Mouse (Mus musculus): ENCODE measurements at regions not wholly inside any gene's neighbourhood (a gene's known extent, or its start where the extent isn't known, plus 50 kb on each side); places are given as distances from the start of the nearest gene placed in this dataset.

- Histone ChIP-seq H3K27me3 (ENCODE audit: control insufficient read depth, insufficient read depth, insufficient read length) (no peaks in the 10 kb centered on the region), H3ac (ENCODE audit: control insufficient read depth, insufficient read length) (no peak overlapping the region), H3K4me3 (no peak overlapping the region), H3K36me3 (ENCODE audit: control insufficient read depth, insufficient read depth) (no peaks in the 10 kb centered on the region), H3K79me2 (ENCODE audit: control insufficient read depth, insufficient read depth) (no peaks in the 10 kb centered on the region), H3K4me2 (ENCODE audit: low read depth) (no peak overlapping the region)
- no peak for TF ChIP-seq CEBPB (IDR thresholded peaks at IDR 0.05; ENCODE audit: insufficient read depth, poor library complexity, severe bottlenecking)
- no peak for TF ChIP-seq MAX (IDR thresholded peaks at IDR 0.05; ENCODE audit: low read depth)
- TF ChIP-seq REST (IDR thresholded peaks at IDR 0.05; ENCODE audit: insufficient read depth, insufficient read length) = no peak
- TF ChIP-seq MYOG (IDR thresholded peaks at IDR 0.05; ENCODE audit: control insufficient read depth in 1 of 3, insufficient read depth in 1 of 3, insufficient read length in 2 of 3, low read depth in 2 of 3) = no peak
- no peak for TF ChIP-seq TCF3 (IDR thresholded peaks at IDR 0.05; ENCODE audit: insufficient read length, low read depth)
- no peak for TF ChIP-seq SRF (IDR thresholded peaks at IDR 0.05; ENCODE audit: control insufficient read depth, insufficient read length, low read depth)
Measured at GRCm38 (mm10) chr13:60457277-60457676, 144.5 kb upstream of the Dapk1 start.

- H3K79me2 ChIP-seq (ENCODE audit: control insufficient read depth, insufficient read depth) = no peaks in the 10 kb centered on the region
- H3ac ChIP-seq (ENCODE audit: control insufficient read depth, insufficient read length) = no peak overlapping the region
- H3K4me3 ChIP-seq = no peak overlapping the region
- TF ChIP-seq MYOG (IDR thresholded peaks at IDR 0.05; ENCODE audit: control insufficient read depth in 1 of 3, insufficient read depth in 1 of 3, insufficient read length in 2 of 3, low read depth in 2 of 3) (peak in 2 of 3 experiments; percentile 30 to 74), REST (IDR thresholded peaks at IDR 0.05; ENCODE audit: insufficient read depth, insufficient read length) (no peak), MYOD1 (IDR thresholded peaks at IDR 0.05; ENCODE audit: control insufficient read depth in 1 of 3, insufficient read length in 2 of 3, low read depth in 2 of 3) (peak in 2 of 3 experiments; percentile 57 to 69)
- no peak overlapping the region for H3K4me2 ChIP-seq (ENCODE audit: low read depth)
- H3K36me3 ChIP-seq (ENCODE audit: control insufficient read depth, insufficient read depth) = no peaks in the 10 kb centered on the region
- H3K27me3 ChIP-seq (ENCODE audit: control insufficient read depth, insufficient read depth, insufficient read length) = no peaks in the 10 kb centered on the region
Measured at GRCm38 (mm10) chr13:60459002-60459401, 142.7 kb upstream of the Dapk1 start.

- H3ac ChIP-seq (ENCODE audit: control insufficient read depth, insufficient read length) = no peak overlapping the region
- no peak for TF ChIP-seq E2F4 (IDR thresholded peaks at IDR 0.05; ENCODE audit: insufficient read depth)
- TF ChIP-seq TCF3 (IDR thresholded peaks at IDR 0.05; ENCODE audit: insufficient read length, low read depth) = no peak
- H3K4me3 ChIP-seq = no peak overlapping the region
- H3K4me2 ChIP-seq (ENCODE audit: low read depth) = peak overlapping the region; percentile 67
- H3K79me2 ChIP-seq (ENCODE audit: control insufficient read depth, insufficient read depth) = no peaks in the 10 kb centered on the region
- H3K36me3 ChIP-seq (ENCODE audit: control insufficient read depth, insufficient read depth) = no peaks in the 10 kb centered on the region
- H3K27me3 ChIP-seq (ENCODE audit: control insufficient read depth, insufficient read depth, insufficient read length) = no peaks in the 10 kb centered on the region
Measured at GRCm38 (mm10) chr13:60466553-60467313, 135.0 kb upstream of the Dapk1 start.

GRCm38 (mm10) chr13:60467821-60468579, 133.7 kb upstream of the Dapk1 start:
- H3K36me3 ChIP-seq (ENCODE audit: control insufficient read depth, insufficient read depth) = no peaks in the 10 kb centered on the region
- no peaks in the 10 kb centered on the region for H3K27me3 ChIP-seq (ENCODE audit: control insufficient read depth, insufficient read depth, insufficient read length)
- no peak for TF ChIP-seq USF1 (IDR thresholded peaks at IDR 0.05; ENCODE audit: low read depth)
- TF ChIP-seq E2F4 (IDR thresholded peaks at IDR 0.05; ENCODE audit: insufficient read depth) = no peak
- no peak for TF ChIP-seq SRF (IDR thresholded peaks at IDR 0.05; ENCODE audit: control insufficient read depth, insufficient read length, low read depth)
- TF ChIP-seq POLR2A (IDR thresholded peaks at IDR 0.05; ENCODE audit: insufficient read length, low read depth) = no peak
- no peak for TF ChIP-seq POLR2AphosphoS2 (IDR thresholded peaks at IDR 0.05; ENCODE audit: insufficient read length, low read depth)
- TF ChIP-seq TCF3 (IDR thresholded peaks at IDR 0.05; ENCODE audit: insufficient read length, low read depth) = no peak
- TF ChIP-seq TCF12 (IDR thresholded peaks at IDR 0.05; ENCODE audit: insufficient read depth, poor library complexity, severe bottlenecking) = no peak
- no peak for TF ChIP-seq CEBPB (IDR thresholded peaks at IDR 0.05; ENCODE audit: insufficient read depth, poor library complexity, severe bottlenecking)
- peak in 2 of 3 experiments; percentile 27 to 68 for TF ChIP-seq MYOG (IDR thresholded peaks at IDR 0.05; ENCODE audit: control insufficient read depth in 1 of 3, insufficient read depth in 1 of 3, insufficient read length in 2 of 3, low read depth in 2 of 3)
- TF ChIP-seq REST (IDR thresholded peaks at IDR 0.05; ENCODE audit: insufficient read depth, insufficient read length) = no peak
- TF ChIP-seq MYOD1 (IDR thresholded peaks at IDR 0.05; ENCODE audit: control insufficient read depth in 1 of 3, insufficient read length in 2 of 3, low read depth in 2 of 3) = peak in 2 of 3 experiments; percentile 70 to 81
- peak; percentile 11 for TF ChIP-seq MAX (IDR thresholded peaks at IDR 0.05; ENCODE audit: low read depth)
- H3K4me2 ChIP-seq (ENCODE audit: low read depth) = peak overlapping the region; percentile 67
- no peak overlapping the region for H3ac ChIP-seq (ENCODE audit: control insufficient read depth, insufficient read length)
- no peak overlapping the region for H3K4me3 ChIP-seq
- H3K79me2 ChIP-seq (ENCODE audit: control insufficient read depth, insufficient read depth) = no peaks in the 10 kb centered on the region

Measured in myocyte (in vitro differentiated cells).